Mouse (Mus musculus) right cerebral cortex, adult 2 months (tissue): ENCODE results near the gene Nmnat1.
A peak's percentile ranks its signal among the peaks of the same experiment; 100 is the strongest.
"Not testable (repeated sequence)": the region's sequence is repeated elsewhere in the genome, so short reads cannot be mapped to it uniquely, and the experiment has no call there.

ENCODE experiments used
- DNase-seq, 2 experiments: peaks; one replicate each; pipeline ENCODE4 v3.0.0; 2021 to 2022; ENCODE audit warnings: low spot score in 2 of 2

Gene Nmnat1

DNA sequence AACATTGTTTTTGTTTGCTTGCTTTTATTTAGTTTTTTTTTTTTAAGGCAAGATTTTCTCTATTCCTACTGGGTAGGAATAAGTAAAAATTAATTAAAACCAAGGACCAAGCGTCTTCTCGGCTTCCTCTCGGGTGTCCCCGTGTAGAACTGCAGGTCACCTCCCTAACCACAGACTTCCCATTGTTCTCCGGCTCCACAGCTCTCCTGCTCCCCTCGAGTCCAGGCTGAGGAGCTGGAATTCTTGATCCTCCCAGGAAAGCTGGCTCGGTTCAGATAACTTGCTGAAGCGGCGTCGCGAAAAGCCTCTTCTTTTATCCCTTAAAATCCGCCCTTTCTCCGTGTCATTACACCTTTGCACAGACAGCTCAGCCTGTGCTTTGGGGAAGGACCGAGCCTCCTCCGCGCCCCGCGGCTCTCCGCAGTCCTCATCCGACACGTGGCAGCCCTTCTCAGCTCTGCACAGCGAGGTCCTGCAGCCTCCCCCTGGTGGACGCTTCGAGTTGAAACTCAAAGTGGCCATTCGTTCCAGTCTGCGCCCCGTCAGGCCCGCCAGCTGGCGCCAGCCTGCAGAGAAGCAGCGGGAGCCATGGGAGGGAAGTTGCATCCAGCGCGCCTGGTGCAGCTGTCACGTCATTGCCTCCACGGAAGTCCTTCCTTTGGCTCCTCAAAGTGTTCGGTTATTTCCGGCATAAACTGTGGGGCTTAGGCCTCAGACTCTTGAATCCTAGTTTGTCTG lies 39.9 kb downstream of the Nmnat1 start:
- peak; percentile 86 to 87 for DNase-seq

DNA sequence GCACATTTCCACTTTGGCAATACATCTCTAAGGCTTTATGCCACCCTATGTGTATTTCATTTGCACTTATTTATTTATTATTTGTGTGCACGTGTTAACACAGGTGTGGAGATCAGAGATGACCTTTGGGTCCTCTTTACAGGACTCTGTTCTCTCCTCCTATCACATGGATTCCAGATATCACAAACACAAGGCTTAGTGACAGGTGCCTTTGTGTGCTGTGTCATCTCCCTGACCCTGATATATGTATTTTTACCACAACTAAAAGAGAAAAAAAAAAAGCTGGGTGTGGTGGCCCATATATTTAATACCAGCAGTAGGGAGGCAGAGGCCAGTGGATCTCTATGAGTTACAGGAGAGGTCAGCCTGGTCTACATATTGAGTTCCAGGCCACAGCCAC lies 40.5 kb downstream of the Nmnat1 start:
- no peak for DNase-seq

GRCm38 (mm10) chr4:149442436-149442835 lies 42.6 kb downstream of the Nmnat1 start:
- DNase-seq, result no peak

GRCm38 (mm10) chr4:149440576-149440975 lies 44.4 kb downstream of the Nmnat1 start:
- DNase-seq, result no peak

- not testable (repeated sequence) for DNase-seq
Measured at GRCm38 (mm10) chr4:149431887-149432286, 53.1 kb downstream of the Nmnat1 start.

DNA sequence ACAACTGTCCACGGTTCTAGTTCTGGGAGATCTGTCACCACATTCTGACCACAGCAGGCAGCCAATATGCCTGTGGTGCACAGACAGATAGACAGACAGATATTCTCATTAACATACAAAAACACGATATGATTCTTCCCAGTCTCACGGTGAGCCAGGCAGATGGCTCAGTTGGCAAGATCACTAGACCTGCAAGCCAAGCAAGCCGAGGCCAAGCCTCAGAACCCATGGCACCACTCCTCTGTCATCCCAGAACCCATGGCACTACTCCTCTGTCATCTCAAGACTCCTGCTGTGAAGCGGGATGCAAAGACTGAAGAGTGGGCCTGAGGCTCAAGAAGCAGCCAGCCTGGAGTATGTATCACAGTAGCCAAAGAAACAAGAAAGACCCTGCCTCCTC lies 55.4 kb downstream of the Nmnat1 start:
- DNase-seq, result no peak

DNA sequence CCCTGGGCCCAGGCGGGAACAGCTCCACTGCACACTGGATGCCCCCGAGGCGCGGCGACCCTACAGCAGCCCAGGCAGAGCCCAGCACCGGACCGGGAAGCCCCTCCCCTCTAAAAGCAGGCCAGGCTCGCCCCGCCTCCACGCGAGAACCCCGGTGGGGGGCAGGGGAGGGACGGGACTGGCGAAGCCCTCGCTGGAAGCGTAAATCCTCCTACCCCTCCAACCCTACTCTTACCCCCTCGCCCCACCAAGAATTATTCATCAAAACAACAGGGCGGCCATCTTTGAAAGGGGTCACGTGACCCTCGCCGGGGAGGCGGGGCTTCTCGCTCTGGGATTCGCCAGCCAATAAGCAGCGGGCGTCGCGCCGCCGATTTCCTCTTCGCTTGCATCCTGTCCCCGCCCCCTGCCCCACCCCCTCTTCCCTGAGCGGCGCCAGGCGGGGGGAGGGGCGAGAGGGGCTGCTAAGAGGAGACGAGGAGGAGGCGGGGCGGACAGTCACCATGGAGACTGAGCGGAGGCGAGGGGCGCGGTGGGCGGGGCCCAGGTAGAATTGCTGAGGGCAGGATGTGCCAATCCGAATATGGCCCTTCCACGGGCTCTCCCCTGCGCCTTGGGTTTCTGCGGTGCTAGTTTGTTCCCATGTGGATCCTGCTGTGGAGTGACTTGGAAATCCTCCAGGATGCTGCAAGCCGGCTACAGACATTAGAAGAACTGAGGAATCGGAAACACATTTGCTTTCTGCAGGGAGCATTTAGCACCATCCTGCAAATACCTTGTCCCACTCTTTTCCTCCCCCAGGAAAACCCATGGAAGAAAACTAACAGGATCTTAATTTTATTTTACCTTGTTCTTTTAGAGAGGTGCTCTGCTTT lies 58.4 kb downstream of the Nmnat1 start, which contains the start of gene Ube4b:
Gene Ube4b, minus strand, starts transcription at position 425 of the 875 bp plus-strand sequence.
- peak; percentile 94 to 98 for DNase-seq

- DNase-seq, result peak; percentile 50 to 53
Measured at GRCm38 (mm10) chr4:149425801-149426292, 59.2 kb downstream of the Nmnat1 start.

GRCm38 (mm10) chr4:149424755-149425154 lies 60.2 kb downstream of the Nmnat1 start:
- no peak for DNase-seq

DNA sequence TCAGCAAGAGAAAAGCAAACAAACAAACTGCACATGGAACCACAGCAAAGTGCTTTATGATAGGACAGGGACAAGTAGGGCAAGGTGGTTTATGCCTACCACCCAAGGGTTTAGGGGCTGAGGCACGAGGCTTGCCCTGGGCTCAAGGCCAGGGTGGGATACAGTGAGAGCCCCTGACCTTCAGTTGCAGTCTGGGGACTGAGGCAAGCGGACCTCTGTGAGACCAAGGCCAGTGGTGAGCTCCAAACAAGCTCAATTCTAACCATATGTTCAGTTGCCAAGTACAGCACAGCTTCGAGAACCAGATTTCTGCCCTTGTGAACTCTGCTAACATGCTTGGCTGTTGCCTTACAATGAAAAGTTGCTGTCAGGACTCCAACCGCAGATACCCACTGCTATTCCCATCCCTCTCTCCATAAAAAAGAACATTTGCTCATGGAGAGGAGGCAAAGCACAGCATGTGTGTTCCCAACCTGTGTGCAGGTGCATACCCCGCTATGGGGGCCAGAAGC lies 67.1 kb downstream of the Nmnat1 start:
- DNase-seq, result no peak
